Mouse (Mus musculus) left cerebral cortex, adult 18-20 months (tissue): ENCODE data around the gene 4932429P05Rik. TPM values are rescaled to one million over a fixed set of nuclear protein-coding genes. Genes with fewer than 3 reads are reported as not detected.

ENCODE experiments used
- DNase-seq, 2 experiments: peaks; one replicate each; pipeline ENCODE4 v3.0.0; 2021 to 2022; ENCODE audit warnings: low spot score in 2 of 2, mixed read lengths in 1 of 2
- long read RNA-seq, 2 experiments: library from polyadenylated mRNA; stranded (forward); transcript quantifications; one replicate each; pipeline ENCODE4 v2.0.0; 2021
- total RNA-seq, 2 experiments: library from RNA; stranded (reverse); gene quantifications; 2 replicates each; pipeline ENCODE4 v1.2.3; 2021

The 4932429P05Rik gene
- total RNA-seq: not detected
- long read RNA-seq, experiment 1: 0 reads
- long read RNA-seq, experiment 2: 0 reads

- DNase-seq: no peak
Measured at GRCm38 (mm10) chrX:89751968-89752367, at the start of gene 4932429P05Rik. Gene 4932429P05Rik, plus strand, starts transcription at chrX:89752268.

Other genes with a start within 250 kb of the 4932429P05Rik start
- gene 4930415L06Rik, start 180.6 kb downstream of the 4932429P05Rik start, total RNA-seq: not detected